Mouse (Mus musculus) adrenal gland, adult 18-20 months (tissue): ENCODE results near the gene Igfn1. TPM values are rescaled to one million over a fixed set of nuclear protein-coding genes. Genes with fewer than 3 reads are reported as not detected.

Experiments
- DNase-seq, 2 experiments: peaks; one replicate each; pipeline ENCODE4 v3.0.0; 2021 to 2022; ENCODE audit warnings: low spot score in 2 of 2
- total RNA-seq, 2 experiments: library from RNA; stranded (reverse); gene quantifications; 1 replicate in 1 of 2; 2 replicates in 1 of 2; pipeline ENCODE4 v1.2.3; 2021

Gene Igfn1
- total RNA-seq, 2 experiments from 2014 or later, result 0.10 TPM; not detected in 1

- no peak for DNase-seq
These were observed 2.0 kb upstream of the Igfn1 start for GRCm38 (mm10) chr1:136008159-136008533.

DNA sequence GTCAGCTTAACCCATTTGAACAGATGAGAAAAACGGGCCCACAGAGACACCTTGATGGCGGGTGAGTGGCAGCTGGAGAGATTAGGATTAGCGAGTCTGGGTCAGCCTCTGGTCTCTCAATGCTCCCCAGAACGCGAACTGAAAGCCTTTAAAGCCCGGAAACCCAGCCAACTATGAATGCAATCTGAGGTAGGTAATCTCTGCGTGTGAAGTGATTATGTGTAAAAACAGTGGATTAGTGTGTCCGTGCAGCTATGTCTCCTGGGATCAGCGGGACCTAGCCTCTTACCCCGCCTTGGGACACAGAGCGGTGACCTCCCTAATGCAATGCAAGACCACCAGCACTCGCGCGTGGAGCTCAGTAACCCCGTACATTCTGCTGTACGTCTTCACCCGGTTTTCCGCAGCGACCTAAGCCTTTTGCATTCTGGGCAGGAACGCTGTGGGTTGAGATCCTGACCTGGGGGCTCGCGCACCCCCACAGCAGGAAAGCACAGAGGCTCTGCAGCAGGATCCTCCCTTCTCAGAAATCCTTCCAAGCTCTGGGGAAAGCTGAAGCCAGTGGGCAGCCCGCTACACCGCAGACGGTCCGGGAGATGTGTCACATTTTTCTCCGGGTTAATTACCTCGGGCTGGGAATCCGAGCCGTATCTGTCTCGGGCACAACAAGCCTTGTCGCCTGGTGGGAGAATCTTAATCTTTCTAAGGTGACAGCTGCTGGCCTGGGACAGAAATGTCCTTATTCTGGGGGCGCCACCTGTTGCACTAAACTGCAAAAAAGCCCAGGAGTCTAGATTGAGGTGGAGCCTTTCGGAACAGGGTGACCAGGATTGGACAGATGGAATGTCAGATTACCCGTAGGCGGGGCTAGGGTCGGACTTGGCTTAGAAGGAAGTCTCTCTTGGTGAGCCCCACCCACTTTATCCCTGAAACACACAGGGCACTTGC lies 1.3 kb upstream of the Igfn1 start, which contains the start of gene Tmem9:
Tmem9 (plus strand) TSS at position 940 of the 948 bp plus-strand sequence.
- DNase-seq, result peak; percentile 70 to 74

DNA sequence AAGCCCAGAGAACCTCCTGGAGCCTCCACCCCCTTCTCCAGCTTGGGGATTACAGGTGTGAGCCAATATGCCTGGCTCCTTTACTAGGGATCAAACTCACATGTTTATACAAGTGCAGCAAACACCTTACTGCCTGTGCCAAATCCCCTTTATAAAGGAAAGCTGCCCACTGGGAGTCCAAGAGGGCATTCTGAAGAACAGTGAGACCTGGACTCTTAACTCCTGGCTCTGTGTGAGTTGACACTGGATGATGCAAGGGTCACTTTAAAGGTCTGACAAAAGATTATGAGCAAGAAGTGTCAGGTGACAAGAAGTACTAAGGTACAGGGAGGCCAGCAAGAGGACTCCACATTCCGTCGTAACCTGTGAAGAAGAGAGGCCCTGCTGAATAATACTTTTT lies 4.7 kb downstream of the Igfn1 start:
- DNase-seq, result no peak

- no peak for DNase-seq
These were observed 6.3 kb downstream of the Igfn1 start for GRCm38 (mm10) chr1:135999720-136000287.

GRCm38 (mm10) chr1:135997537-135997936 lies 8.6 kb downstream of the Igfn1 start:
- DNase-seq, result no peak

- DNase-seq, result no peak
These were observed 12.7 kb downstream of the Igfn1 start for GRCm38 (mm10) chr1:135993470-135993869.

- DNase-seq, result no peak
These were observed 16.3 kb downstream of the Igfn1 start for GRCm38 (mm10) chr1:135989876-135990275.

DNA sequence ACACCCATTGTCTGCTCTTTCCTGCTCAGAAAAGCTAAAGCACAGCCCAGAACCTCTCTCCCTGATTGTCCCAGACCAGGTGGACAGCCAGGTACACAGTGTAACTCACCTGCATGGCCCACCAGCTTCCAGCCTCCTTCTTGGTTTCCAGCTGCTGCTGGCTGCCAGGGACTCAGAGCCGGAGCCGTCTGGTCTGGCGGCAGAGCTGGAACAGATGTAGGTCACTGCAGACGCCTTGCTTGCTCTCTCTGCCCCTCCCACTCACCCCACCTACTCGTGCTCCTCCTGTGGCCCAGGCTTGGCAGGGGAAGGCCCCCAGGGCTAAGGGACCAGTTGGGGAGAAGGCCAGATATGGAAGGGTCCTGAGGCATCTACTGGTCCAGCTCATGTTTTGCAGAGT lies 22.0 kb downstream of the Igfn1 start:
- no peak for DNase-seq

GRCm38 (mm10) chr1:135972576-135972975 lies 33.6 kb downstream of the Igfn1 start:
- DNase-seq, result no peak

DNA sequence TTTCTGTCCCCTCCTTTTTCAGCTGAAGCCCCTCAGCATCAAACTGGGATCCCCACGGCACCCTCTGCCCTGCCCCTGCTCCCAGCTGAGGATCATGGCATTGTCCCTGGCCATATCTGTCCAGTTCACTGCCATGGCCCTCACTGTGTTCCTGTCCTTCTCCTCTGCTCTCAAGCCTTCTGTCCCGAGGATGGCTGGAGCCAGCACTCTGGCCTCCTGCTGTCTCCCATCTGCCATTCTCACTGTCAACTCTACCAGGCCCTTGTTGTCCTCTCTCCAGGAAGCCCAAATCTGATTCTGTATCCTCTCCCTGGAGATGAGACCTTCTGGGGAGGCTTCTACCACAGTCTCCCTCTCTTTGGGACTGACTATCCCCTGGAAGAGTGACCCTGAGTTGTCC lies 35.7 kb downstream of the Igfn1 start:
- no peak for DNase-seq

- DNase-seq, result no peak
These were observed 38.4 kb downstream of the Igfn1 start for GRCm38 (mm10) chr1:135967739-135968138.

- DNase-seq, result no peak
These were observed 41.6 kb downstream of the Igfn1 start for GRCm38 (mm10) chr1:135964561-135964960.

- DNase-seq, result no peak
These were observed 43.0 kb downstream of the Igfn1 start for GRCm38 (mm10) chr1:135963177-135963576.

- no peak for DNase-seq
These were observed 47.7 kb downstream of the Igfn1 start for GRCm38 (mm10) chr1:135958483-135958882.

- DNase-seq, result no peak
These were observed 57.3 kb downstream of the Igfn1 start for GRCm38 (mm10) chr1:135948871-135949270.

GRCm38 (mm10) chr1:135946247-135946646 lies 59.9 kb downstream of the Igfn1 start:
- DNase-seq, result no peak

DNA sequence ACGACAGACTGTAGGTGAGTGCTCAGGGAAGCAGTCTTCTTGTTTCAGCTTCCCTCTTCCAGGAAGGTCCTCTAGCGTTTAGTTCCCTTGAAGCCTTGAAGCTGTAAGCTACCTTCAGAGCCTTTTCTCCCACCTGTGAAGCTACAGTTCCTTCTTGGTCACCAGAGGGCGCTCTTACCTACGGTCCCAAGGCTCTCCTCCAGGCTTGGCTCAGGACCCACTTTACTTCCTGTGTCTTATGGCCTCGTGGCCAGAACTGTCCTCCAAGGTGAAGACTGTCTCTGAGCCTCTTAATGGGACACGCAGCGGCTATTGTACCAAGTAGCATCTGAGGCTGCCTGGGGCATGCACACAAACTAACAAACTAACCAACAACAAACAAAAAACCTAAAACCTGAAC lies 60.4 kb downstream of the Igfn1 start:
- peak in 1 of 2 experiments; percentile 26 for DNase-seq

- DNase-seq, result peak; percentile 57 to 75
These were observed 61.4 kb downstream of the Igfn1 start for GRCm38 (mm10) chr1:135944526-135945259.

GRCm38 (mm10) chr1:135943713-135944112 lies 62.4 kb downstream of the Igfn1 start:
- no peak for DNase-seq

- DNase-seq, result no peak
These were observed 64.0 kb downstream of the Igfn1 start for GRCm38 (mm10) chr1:135942116-135942515.

DNA sequence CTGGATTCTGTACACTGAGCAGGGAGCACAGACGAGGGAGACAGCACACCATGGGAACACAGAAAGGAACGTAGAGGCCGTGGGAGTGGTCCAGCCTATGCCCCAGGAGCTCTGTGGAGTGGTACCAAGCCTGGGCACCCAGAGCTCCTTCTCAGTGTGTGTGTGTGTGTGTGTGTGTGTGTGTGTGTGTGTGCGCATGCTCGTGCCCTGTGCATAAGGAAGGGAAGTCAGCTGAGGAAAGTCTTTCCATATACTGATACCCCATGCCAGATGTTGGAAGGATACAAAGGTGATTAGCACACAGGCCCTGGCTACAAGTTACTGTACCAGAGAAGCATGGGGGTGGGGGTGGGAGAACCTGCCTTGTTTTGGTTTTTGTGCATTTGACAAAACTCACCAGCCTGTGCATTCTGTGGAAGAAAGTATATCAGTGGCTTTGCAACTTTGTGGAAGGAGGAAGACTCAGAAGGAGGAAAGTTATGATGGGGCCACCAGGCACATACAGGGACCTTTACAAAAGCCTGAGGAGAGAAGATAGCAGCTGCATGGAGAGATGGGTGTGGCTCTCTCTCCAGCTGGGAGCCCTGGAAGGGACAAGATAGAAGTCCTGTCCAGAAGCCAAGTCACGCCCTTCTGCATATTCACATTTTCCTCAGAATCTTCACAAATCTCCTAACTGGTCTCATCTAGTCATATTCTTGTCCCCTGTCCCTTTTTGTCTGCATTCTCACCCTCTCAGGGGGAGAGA lies 64.7 kb downstream of the Igfn1 start:
- DNase-seq, result no peak
